Mouse (Mus musculus): ENCODE measurements around the gene Olfr52. TPM values are rescaled to one million over a fixed set of nuclear protein-coding genes. Genes with fewer than 3 reads are reported as not detected.
"Not testable (repeated sequence)": the region's sequence is repeated elsewhere in the genome, so short reads cannot be mapped to it uniquely, and the experiment has no call there.

The Olfr52 gene
- not detected in 2 replicates for polyA plus RNA-seq (2016; fragmentation: Nextera tagmentation; extraction: Ambion mirVana)

DNA sequence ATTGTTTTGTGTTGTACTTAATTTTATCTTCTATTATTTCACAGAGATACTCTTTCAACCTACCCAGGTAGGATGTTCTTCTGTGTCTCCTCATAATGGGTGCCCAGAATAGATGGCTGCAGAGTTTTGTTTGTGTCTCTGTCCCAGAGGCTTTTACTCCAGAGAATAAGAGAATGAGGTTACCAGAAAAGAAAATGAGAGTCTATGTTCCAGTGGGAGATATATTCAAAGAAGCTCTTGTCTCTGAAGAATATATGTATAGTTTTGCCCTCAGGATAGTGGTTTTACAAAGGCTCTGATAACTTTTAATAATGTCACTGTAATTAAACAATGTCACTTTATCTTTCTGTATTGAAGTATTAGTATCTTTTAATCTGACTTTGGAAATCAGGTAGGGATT is at the start of gene Olfr52:
Olfr52 (minus strand) TSS at position 101 of the 400 bp plus-strand sequence.
- Histone ChIP-seq H3K36me3 (no peaks in the 10 kb centered on the region), H3K27ac (no peak within 1 kb of the TSS), H3K9me3 (no peaks in the 10 kb centered on the region), H3K4me1 (no peaks in the 10 kb centered on the region), H3K27me3 (ENCODE audit: insufficient read depth, poor library complexity, severe bottlenecking) (no peaks in the 10 kb centered on the region), H3K4me3 (no peak within 1 kb of the TSS)
- DNase-seq (ENCODE audit: low spot score): no peak

DNA sequence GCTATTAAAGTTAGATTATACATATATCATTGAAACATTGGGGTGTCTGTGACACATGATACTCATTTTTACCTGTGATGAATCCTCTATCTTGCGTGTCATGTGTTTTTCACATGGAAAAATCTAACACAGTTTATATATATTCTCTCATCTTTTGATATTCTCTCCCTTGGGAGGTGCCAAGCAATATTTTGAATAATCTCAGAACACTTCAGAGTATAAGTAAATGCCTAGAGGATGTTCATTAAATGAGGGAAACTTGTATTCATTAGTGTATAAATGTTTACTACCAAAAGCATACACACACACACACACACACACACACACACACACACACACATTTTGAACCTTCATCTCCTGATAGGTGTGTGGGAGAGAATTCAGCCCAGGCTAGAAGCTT is 45.8 kb upstream of the Olfr52 start, which contains the start of gene Olfr1047:
Olfr1047 (minus strand) TSS at position 101 of the 400 bp plus-strand sequence.
- no peak within 1 kb of the TSS for H3K27ac ChIP-seq
- no peaks in the 10 kb centered on the region for H3K4me1 ChIP-seq
- WGBS: 93% methylated on average over 1 of the region's 1 CpGs
- no peak within 1 kb of the TSS for H3K4me3 ChIP-seq
- H3K36me3 ChIP-seq: no peaks in the 10 kb centered on the region
- H3K27me3 ChIP-seq (ENCODE audit: insufficient read depth, poor library complexity, severe bottlenecking): no peaks in the 10 kb centered on the region
- DNase-seq (ENCODE audit: low spot score): no peak
- H3K9me3 ChIP-seq: no peaks in the 10 kb centered on the region

DNA sequence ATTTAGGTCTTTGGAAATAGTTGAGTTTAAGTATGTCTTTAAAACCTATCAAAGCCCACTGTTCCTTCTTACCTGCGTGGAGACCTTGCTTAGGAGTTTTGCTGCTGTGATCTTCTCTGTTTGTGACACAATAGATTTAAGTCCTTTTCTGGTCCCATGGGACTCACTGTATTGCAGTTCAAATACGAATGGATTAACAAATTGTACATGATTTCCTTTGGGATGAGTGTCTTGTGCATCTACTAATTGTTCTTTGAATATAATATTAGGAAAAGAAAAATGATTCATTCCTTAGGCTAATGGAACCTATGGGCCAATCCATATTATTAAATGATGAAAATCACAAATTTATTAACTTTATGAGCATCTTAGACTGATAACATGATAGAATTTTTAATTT is 33.7 kb upstream of the Olfr52 start, which contains the start of gene Olfr1046:
Olfr1046 (minus strand) TSS at position 101 of the 400 bp plus-strand sequence.
- H3K36me3 ChIP-seq: no peaks in the 10 kb centered on the region
- no peak within 1 kb of the TSS for H3K27ac ChIP-seq
- no peaks in the 10 kb centered on the region for H3K9me3 ChIP-seq
- no peak for DNase-seq (ENCODE audit: low spot score)
- H3K4me1 ChIP-seq: no peaks in the 10 kb centered on the region
- no peaks in the 10 kb centered on the region for H3K27me3 ChIP-seq (ENCODE audit: insufficient read depth, poor library complexity, severe bottlenecking)
- H3K4me3 ChIP-seq: no peak within 1 kb of the TSS
- 75% methylated on average over 2 of the region's 2 CpGs for WGBS

DNA sequence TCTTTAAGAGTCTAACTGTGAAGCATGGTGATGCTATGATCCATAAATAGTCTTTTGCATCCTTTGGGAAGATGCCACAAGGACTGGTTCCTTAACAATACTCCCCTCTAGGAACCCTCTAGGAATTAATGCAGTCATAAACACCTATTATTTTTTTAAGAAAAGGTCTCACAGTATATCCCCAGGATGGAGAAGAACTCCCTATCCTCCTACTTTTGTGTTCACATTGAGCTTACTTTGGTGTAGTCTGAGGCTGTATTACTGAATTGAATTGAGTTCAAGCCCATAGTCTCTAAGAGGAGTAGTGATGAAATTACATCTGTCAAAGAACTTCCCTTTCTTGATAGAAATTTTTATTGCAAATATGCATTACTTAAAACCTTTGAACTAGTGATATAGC is 17.4 kb upstream of the Olfr52 start, which contains the start of gene Olfr1045:
Olfr1045 (minus strand) TSS at position 101 of the 400 bp plus-strand sequence.
- no peaks in the 10 kb centered on the region for H3K27me3 ChIP-seq (ENCODE audit: insufficient read depth, poor library complexity, severe bottlenecking)
- H3K4me3 ChIP-seq: no peak within 1 kb of the TSS
- no peaks in the 10 kb centered on the region for H3K9me3 ChIP-seq
- no peak within 1 kb of the TSS for H3K27ac ChIP-seq
- DNase-seq (ENCODE audit: low spot score): no peak
- H3K4me1 ChIP-seq: no peaks in the 10 kb centered on the region
- no peaks in the 10 kb centered on the region for H3K36me3 ChIP-seq

- WGBS: 53% methylated on average over 1 of the region's 1 CpGs
- Histone ChIP-seq H3K27me3 (ENCODE audit: insufficient read depth, poor library complexity, severe bottlenecking) (no peaks in the 10 kb centered on the region), H3K4me1 (no peaks in the 10 kb centered on the region), H3K9me3 (no peaks in the 10 kb centered on the region), H3K4me3 (no peak overlapping the region), H3K36me3 (no peaks in the 10 kb centered on the region), H3K27ac (no peak overlapping the region)
- no peak for DNase-seq (ENCODE audit: low spot score)
These were observed 10.4 kb upstream of the Olfr52 start for GRCm38 (mm10) chr2:86195863-86196262.

GRCm38 (mm10) chr2:86179950-86180349 is 5.5 kb downstream of the Olfr52 start:
- Histone ChIP-seq H3K36me3 (no peaks in the 10 kb centered on the region), H3K27me3 (ENCODE audit: insufficient read depth, poor library complexity, severe bottlenecking) (no peaks in the 10 kb centered on the region), H3K27ac (no peak overlapping the region), H3K4me3 (no peak overlapping the region), H3K9me3 (no peaks in the 10 kb centered on the region), H3K4me1 (no peaks in the 10 kb centered on the region)
- no peak for DNase-seq (ENCODE audit: low spot score)
- 84% methylated on average over 3 of the region's 3 CpGs for WGBS

DNA sequence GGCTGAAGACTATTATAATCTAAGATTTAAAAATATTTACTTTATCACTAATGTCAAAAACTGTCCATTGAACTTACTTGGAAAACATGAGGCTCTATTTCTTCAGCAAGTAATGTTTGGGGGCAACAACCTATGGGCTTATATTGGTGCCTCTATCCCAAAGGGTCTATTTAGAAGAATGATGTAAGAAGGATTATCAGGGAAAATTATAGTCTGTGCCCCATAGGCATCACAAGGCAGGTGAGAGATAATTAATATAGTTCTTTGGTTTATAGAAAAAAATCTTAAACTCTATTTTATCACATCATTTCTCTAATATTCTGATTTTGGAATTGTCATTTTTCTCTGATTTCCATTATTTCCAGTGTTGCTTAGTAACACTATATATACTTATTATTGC is 7.8 kb downstream of the Olfr52 start, which contains the start of gene Olfr1044:
Olfr1044 (minus strand) TSS at position 101 of the 400 bp plus-strand sequence.
- no peaks in the 10 kb centered on the region for H3K36me3 ChIP-seq
- no peak within 1 kb of the TSS for H3K27ac ChIP-seq
- DNase-seq (ENCODE audit: low spot score): no peak
- no peaks in the 10 kb centered on the region for H3K4me1 ChIP-seq
- H3K27me3 ChIP-seq (ENCODE audit: insufficient read depth, poor library complexity, severe bottlenecking): no peaks in the 10 kb centered on the region
- H3K9me3 ChIP-seq: no peaks in the 10 kb centered on the region
- H3K4me3 ChIP-seq: no peak within 1 kb of the TSS

DNA sequence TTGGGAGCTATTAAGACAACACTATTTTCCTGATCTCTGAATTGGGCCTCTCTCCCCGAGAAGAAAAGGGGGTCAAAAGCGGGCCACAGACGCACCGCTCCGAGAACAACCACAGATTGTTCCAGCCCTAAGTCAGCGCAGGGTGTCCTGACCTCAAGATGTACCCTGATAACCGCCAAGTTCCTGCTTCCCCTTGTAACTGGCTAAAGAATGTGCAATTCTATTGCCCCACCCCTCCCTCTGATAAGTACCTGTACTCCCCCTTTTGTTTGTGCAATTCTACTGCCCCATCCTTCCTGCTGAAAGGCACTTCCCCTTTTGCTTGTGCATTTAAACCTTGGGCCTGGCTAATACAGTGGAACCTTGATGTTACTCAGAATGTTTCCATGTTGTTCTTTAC is 10.1 kb downstream of the Olfr52 start:
- not testable (repeated sequence) for H3K27ac ChIP-seq; H3K36me3 ChIP-seq; H3K4me3 ChIP-seq; H3K27me3 ChIP-seq (ENCODE audit: insufficient read depth, poor library complexity, severe bottlenecking); H3K9me3 ChIP-seq; H3K4me1 ChIP-seq; DNase-seq (ENCODE audit: low spot score)
- WGBS: 82% methylated on average over 7 of the region's 7 CpGs

DNA sequence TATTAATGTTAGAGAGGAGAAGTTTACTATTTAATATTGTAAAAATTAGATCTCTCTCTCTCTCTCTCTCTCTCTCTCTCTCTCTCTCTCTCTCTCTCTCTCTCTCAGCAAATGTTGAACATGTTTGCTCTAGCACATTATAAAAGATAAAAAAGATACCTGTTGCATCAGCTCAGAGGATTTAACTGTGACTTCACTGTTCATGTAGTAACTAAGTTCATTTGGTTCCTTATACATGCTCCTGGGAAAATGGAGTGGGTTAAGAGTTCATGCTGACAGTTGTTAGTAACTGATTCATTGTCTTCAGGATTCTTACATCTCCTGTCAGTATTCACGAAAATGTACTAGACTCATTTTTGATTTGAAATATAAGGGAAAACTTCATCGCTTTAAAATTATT is 18.1 kb downstream of the Olfr52 start, which contains the start of gene Olfr1043:
Olfr1043 (minus strand) TSS at position 101 of the 400 bp plus-strand sequence.
- H3K36me3 ChIP-seq: no peaks in the 10 kb centered on the region
- DNase-seq (ENCODE audit: low spot score): no peak
- H3K4me3 ChIP-seq: no peak within 1 kb of the TSS
- H3K9me3 ChIP-seq: no peaks in the 10 kb centered on the region
- H3K27ac ChIP-seq: no peak within 1 kb of the TSS
- no peaks in the 10 kb centered on the region for H3K4me1 ChIP-seq
- H3K27me3 ChIP-seq (ENCODE audit: insufficient read depth, poor library complexity, severe bottlenecking): no peaks in the 10 kb centered on the region
- 86% methylated on average over 2 of the region's 2 CpGs for WGBS

- no peaks in the 10 kb centered on the region for H3K36me3 ChIP-seq
- H3K27ac ChIP-seq: no peak within 1 kb of the TSS
- no peaks in the 10 kb centered on the region for H3K4me1 ChIP-seq
- WGBS: 88% methylated on average over 2 of the region's 2 CpGs
- no peak within 1 kb of the TSS for H3K4me3 ChIP-seq
- DNase-seq (ENCODE audit: low spot score): no peak
- H3K27me3 ChIP-seq (ENCODE audit: insufficient read depth, poor library complexity, severe bottlenecking): no peaks in the 10 kb centered on the region
- no peaks in the 10 kb centered on the region for H3K9me3 ChIP-seq
These were observed 23.7 kb downstream of the Olfr52 start, which contains the start of gene Olfr1042 for GRCm38 (mm10) chr2:86161738-86162137. TSS of gene Olfr1042 (minus strand) at chr2:86161838.

- DNase-seq (ENCODE audit: low spot score): no peak
- 72% methylated on average over 1 of the region's 1 CpGs for WGBS
These were observed 38.9 kb downstream of the Olfr52 start, which contains the start of gene Olfr1040 for GRCm38 (mm10) chr2:86146632-86147031. TSS of gene Olfr1040 (minus strand) at chr2:86146732.

DNA sequence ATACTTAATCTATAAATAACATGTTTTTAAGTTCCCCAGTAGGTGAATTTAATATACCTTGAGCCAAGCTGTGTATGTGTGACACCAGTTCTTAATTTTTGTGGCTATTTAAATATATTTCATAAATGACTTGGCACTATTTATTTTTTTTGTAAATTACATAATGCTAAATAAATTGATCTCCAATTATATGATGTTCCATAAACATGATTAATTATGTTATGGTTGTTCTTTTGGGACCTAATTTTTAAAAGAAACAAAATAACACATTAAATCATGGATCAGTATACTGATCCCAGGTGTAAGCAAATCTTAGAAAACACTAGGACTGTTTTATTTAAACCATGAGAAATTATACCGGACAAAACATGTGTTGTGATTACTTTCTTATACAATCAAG is 49.7 kb downstream of the Olfr52 start, which contains the start of gene Olfr1039:
Olfr1039 (minus strand) TSS at position 101 of the 400 bp plus-strand sequence.
- H3K4me1 ChIP-seq: no peaks in the 10 kb centered on the region
- H3K27ac ChIP-seq: no peak within 1 kb of the TSS
- H3K9me3 ChIP-seq: no peaks in the 10 kb centered on the region
- no peak for DNase-seq (ENCODE audit: low spot score)
- WGBS: 90% methylated on average over 1 of the region's 1 CpGs
- H3K27me3 ChIP-seq (ENCODE audit: insufficient read depth, poor library complexity, severe bottlenecking): no peaks in the 10 kb centered on the region
- H3K4me3 ChIP-seq: no peak within 1 kb of the TSS
- no peaks in the 10 kb centered on the region for H3K36me3 ChIP-seq

More at GRCm38 (mm10) chr2:86146632-86147031, 38.9 kb downstream of the Olfr52 start, which contains the start of gene Olfr1040:
- H3K9me3 ChIP-seq: no peaks in the 10 kb centered on the region
- no peak within 1 kb of the TSS for H3K27ac ChIP-seq
- no peaks in the 10 kb centered on the region for H3K36me3 ChIP-seq
- H3K27me3 ChIP-seq (ENCODE audit: insufficient read depth, poor library complexity, severe bottlenecking): no peaks in the 10 kb centered on the region
- no peak within 1 kb of the TSS for H3K4me3 ChIP-seq
- H3K4me1 ChIP-seq: no peaks in the 10 kb centered on the region
